Mouse (Mus musculus) embryonic fibroblast, embryonic 13.5 days (primary cell): Measurements from ENCODE around the gene Ptgr1.

Experiments
- CTCF ChIP-seq: IDR thresholded peaks from 2 replicates; pipeline ENCODE4 v1.5.1; 2011; ENCODE audit warnings: mild to moderate bottlenecking, control low read depth, low read length, moderate library complexity, borderline replicate concordance; ENCODE audit not compliant: insufficient read depth
- POLR2A ChIP-seq: IDR thresholded peaks from 2 replicates; pipeline ENCODE4 v1.6.1; 2011; ENCODE audit warnings: low read depth, mild to moderate bottlenecking, control low read depth, low read length, moderate library complexity

GRCm38 (mm10) chr4:58941638-58942037, 45.3 kb downstream of the Ptgr1 start:
- TF ChIP-seq CTCF = no peak
- no peak for TF ChIP-seq POLR2A
